Mouse (Mus musculus) heart, adult 2 months (tissue): Measurements from ENCODE around the gene Pdcd4. TPM values are rescaled to one million over a fixed set of nuclear protein-coding genes. Genes with fewer than 3 reads are reported as not detected.
A peak's percentile ranks its signal among the peaks of the same experiment; 100 is the strongest.

ENCODE experiments used
- DNase-seq, 2 experiments: peaks; one replicate each; pipeline ENCODE4 v3.0.0; 2021
- H3K27ac ChIP-seq: fragments of 200-600 bp; 2 replicates; pipeline ENCODE4 v1.8.1; 2022
- H3K27me3 ChIP-seq: fragments of 200-500 bp; 2 replicates; pipeline ENCODE4 v1.6.1; 2012; ENCODE audit warnings: mild to moderate bottlenecking, low read length, inconsistent platforms, mixed read lengths; ENCODE audit not compliant: control insufficient read depth, insufficient read depth
- H3K36me3 ChIP-seq: fragments of 200-500 bp; 2 replicates; pipeline ENCODE4 v1.6.1; 2012; ENCODE audit warnings: low read length, inconsistent platforms; ENCODE audit not compliant: control insufficient read depth, insufficient read depth
- H3K4me1 ChIP-seq: fragments of 200-500 bp; 2 replicates; pipeline ENCODE4 v1.6.1; 2011; ENCODE audit warnings: low read length; ENCODE audit not compliant: control insufficient read depth, insufficient read depth
- H3K4me3 ChIP-seq: fragments of 200-600 bp; 2 replicates; pipeline ENCODE4 v1.8.1; 2022
- H3K79me2 ChIP-seq: fragments of 200-500 bp; replicated peaks from 2 replicates; pipeline ENCODE4 v1.6.1; 2012; ENCODE audit warnings: mild to moderate bottlenecking, inconsistent platforms, low read length, moderate library complexity, mixed read lengths; ENCODE audit not compliant: control insufficient read depth, insufficient read depth
- H3K9ac ChIP-seq: fragments of 200-500 bp; 2 replicates; pipeline ENCODE4 v1.6.1; 2012; ENCODE audit warnings: low read depth, mild to moderate bottlenecking, control low read depth, inconsistent platforms, low read length, mixed read lengths
- CTCF ChIP-seq: fragments of 200-600 bp; IDR thresholded peaks from 2 replicates; pipeline ENCODE4 v1.8.1; 2022; ENCODE audit warnings: antibody characterized with exemption, mild to moderate bottlenecking, moderate library complexity
- EP300 ChIP-seq: fragments of 200-500 bp; IDR thresholded peaks from 2 replicates; pipeline ENCODE4 v1.6.1; 2011; ENCODE audit warnings: low read depth, low read length, control low read depth; ENCODE audit not compliant: insufficient read depth
- POLR2A ChIP-seq: fragments of 200-500 bp; IDR thresholded peaks from 2 replicates; pipeline ENCODE4 v1.6.1; 2011; ENCODE audit warnings: mild to moderate bottlenecking, low read depth, low read length, control low read depth; ENCODE audit not compliant: insufficient read depth
- WGBS: fragments of 180-500 bp; shearing (Covaris S2); methylation state at CpG from one replicate; pipeline ENCODE4 v1.1.7; 2018; 5-methylcytosine and 5-hydroxymethylcytosine counted together
- intact Hi-C: fragments of 180-260 bp; cut with DNase I; formaldehyde crosslinking; loops from one replicate; pipeline ENCODE4 v1.15.1; 2025
- polyA plus RNA-seq: library from polyadenylated mRNA; depleted of rRNA; stranded (reverse); fragments of >200 nt; gene quantifications from 2 replicates; pipeline ENCODE4 v1.2.3, GENCODE M21; 2012
- total RNA-seq, 2 experiments: library from RNA; stranded (reverse); gene quantifications; 2 replicates each; pipeline ENCODE4 v1.2.3; 2021

The Pdcd4 gene
- total and polyA plus RNA-seq, 3 experiments: 4.2 to 22.9 (median 21.1) TPM

GRCm38 (mm10) chr19:53877779-53878178 is 14.3 kb upstream of the Pdcd4 start:
- H3K4me3 ChIP-seq: no peak overlapping the region
- no peak overlapping the region for H3K27ac ChIP-seq
- H3K27me3 ChIP-seq: no peaks in the 10 kb centered on the region
- H3K9ac ChIP-seq: no peak overlapping the region
- no peaks in the 10 kb centered on the region for H3K36me3 ChIP-seq
- intact Hi-C loops: no loop called here
- no peak for DNase-seq
- H3K4me1 ChIP-seq: no peaks in the 10 kb centered on the region
- no peaks in the 10 kb centered on the region for H3K79me2 ChIP-seq
- WGBS: 32% methylated on average over 1 of the region's 1 CpGs
- TF ChIP-seq POLR2A (no peak), EP300 (no peak), CTCF (no peak)

- Histone ChIP-seq H3K36me3 (no peaks in the 10 kb centered on the region), H3K9ac (no peak overlapping the region), H3K4me1 (no peaks in the 10 kb centered on the region), H3K4me3 (no peak overlapping the region), H3K27ac (no peak overlapping the region), H3K79me2 (no peaks in the 10 kb centered on the region), H3K27me3 (no peaks in the 10 kb centered on the region)
- intact Hi-C loops: no loop called here
- DNase-seq: no peak
- 82% methylated on average over 1 of the region's 1 CpGs for WGBS
- TF ChIP-seq POLR2A (no peak), EP300 (no peak), CTCF (no peak)
Measured at GRCm38 (mm10) chr19:53880460-53880859, 11.6 kb upstream of the Pdcd4 start.

DNA sequence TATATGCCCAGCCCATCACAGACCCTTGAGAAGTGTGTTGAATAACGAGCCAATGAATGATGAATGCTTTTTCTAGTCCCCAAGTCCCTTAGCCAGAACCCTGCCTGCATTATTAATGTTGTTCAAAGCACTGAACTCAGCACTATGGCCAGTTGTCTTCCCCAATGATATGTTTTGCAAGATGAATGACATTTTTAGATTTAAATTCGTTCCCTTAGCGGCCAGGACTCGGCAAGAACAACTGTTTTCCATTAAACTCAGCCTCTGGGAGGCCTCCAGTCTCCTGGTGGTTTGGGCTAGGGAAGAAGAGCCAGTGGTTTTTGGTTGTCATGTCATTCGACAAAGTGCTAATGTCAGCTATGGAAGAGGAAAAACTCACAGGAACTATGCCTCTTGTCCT is 10.2 kb upstream of the Pdcd4 start:
- TF ChIP-seq EP300: no peak
- no peak for TF ChIP-seq CTCF
- TF ChIP-seq POLR2A: no peak
- H3K27ac ChIP-seq: no peak overlapping the region
- no peaks in the 10 kb centered on the region for H3K79me2 ChIP-seq
- no peak overlapping the region for H3K9ac ChIP-seq
- H3K4me3 ChIP-seq: no peak overlapping the region
- no peaks in the 10 kb centered on the region for H3K27me3 ChIP-seq
- H3K36me3 ChIP-seq: no peaks in the 10 kb centered on the region
- intact Hi-C loops: no loop called here
- no peaks in the 10 kb centered on the region for H3K4me1 ChIP-seq
- 62% methylated on average over 5 of the region's 5 CpGs for WGBS
- DNase-seq: no peak

GRCm38 (mm10) chr19:53885450-53885849 is 6.6 kb upstream of the Pdcd4 start:
- intact Hi-C loops: no loop called here
- TF ChIP-seq POLR2A (no peak), CTCF (no peak), EP300 (no peak)
- H3K9ac ChIP-seq: no peak overlapping the region
- H3K27me3 ChIP-seq: no peaks in the 10 kb centered on the region
- WGBS: 82% methylated on average over 10 of the region's 10 CpGs
- H3K4me3 ChIP-seq: no peak overlapping the region
- H3K4me1 ChIP-seq: no peaks in the 10 kb centered on the region
- H3K27ac ChIP-seq: no peak overlapping the region
- H3K79me2 ChIP-seq: no peaks in the 10 kb centered on the region
- DNase-seq: no peak
- H3K36me3 ChIP-seq: no peaks in the 10 kb centered on the region

DNA sequence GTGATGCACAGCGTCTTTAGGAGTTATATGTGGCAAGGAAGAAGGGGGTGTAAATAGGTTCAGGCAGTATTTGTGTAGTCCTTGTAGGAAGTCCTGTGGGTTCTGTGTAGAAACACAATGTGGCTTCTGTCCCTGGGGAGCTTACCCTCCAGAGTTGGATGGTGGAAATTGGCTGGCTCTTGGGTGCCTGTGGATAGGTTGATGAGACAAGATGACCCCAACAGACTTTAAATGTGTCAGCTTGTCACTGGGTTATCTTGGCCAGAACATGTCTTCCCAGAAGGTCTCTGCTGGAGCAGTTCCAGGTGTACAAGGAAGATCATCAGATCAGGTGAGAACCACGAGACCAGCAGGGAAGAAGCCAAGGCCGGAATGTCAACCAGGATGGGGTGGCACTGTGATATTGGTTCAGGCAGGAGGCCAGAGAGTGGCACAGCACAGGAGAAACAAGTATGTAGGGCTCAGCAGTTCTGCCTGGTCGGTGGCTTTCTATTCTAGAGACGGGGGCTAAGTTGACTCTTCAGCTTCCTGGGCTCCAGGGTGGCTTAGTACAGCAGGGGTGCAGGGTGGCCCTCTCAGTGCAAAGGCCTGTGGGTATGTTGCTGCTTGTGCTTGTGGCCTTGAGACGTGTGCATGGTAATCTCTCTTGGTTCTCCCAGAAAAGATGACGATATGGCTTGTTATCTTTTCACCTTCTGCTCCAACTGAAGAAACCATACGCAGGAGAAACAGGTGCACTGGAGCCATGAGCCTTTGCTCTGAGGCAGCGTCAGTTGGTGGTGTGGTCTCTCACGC is 5.3 kb upstream of the Pdcd4 start:
- intact Hi-C loops: no loop called here
- TF ChIP-seq POLR2A: no peak
- no peak for TF ChIP-seq CTCF
- no peak for TF ChIP-seq EP300

GRCm38 (mm10) chr19:53887822-53888221 is 4.2 kb upstream of the Pdcd4 start:
- no peak for TF ChIP-seq EP300
- no peak for TF ChIP-seq POLR2A
- no peak for TF ChIP-seq CTCF
- Histone ChIP-seq H3K27me3 (no peaks in the 10 kb centered on the region), H3K4me1 (peaks cover 5% of the 10 kb centered on the region), H3K79me2 (no peaks in the 10 kb centered on the region), H3K27ac (no peak overlapping the region), H3K4me3 (no peak overlapping the region), H3K36me3 (no peaks in the 10 kb centered on the region), H3K9ac (no peak overlapping the region)
- intact Hi-C loops: no loop called here
- no peak for DNase-seq
- WGBS: 87% methylated on average over 3 of the region's 3 CpGs

More for the DNA sequence above, 5.3 kb upstream of the Pdcd4 start:
- Histone ChIP-seq H3K36me3 (no peaks in the 10 kb centered on the region), H3K4me1 (peaks cover 4% of the 10 kb centered on the region), H3K9ac (no peak overlapping the region), H3K79me2 (no peaks in the 10 kb centered on the region), H3K4me3 (no peak overlapping the region), H3K27ac (no peak overlapping the region), H3K27me3 (no peaks in the 10 kb centered on the region)
- 77% methylated on average over 10 of the region's 10 CpGs for whole genome bisulfite sequencing
- peak in 1 of 2 experiments; percentile 16 for DNase-seq
